Mouse (Mus musculus) thymus, postnatal 25 days (tissue): ENCODE results near the gene Fars2.

Experiments used
- DNase-seq: peaks from one replicate; pipeline ENCODE4 v3.0.0; 2022

The Fars2 gene

GRCm38 (mm10) chr13:36720297-36721017 is 603.2 kb downstream of the Fars2 start:
- no peak for DNase-seq

GRCm38 (mm10) chr13:36722309-36722708 is 605.1 kb downstream of the Fars2 start:
- no peak for DNase-seq

GRCm38 (mm10) chr13:36723726-36724300 is 606.6 kb downstream of the Fars2 start:
- no peak for DNase-seq

- DNase-seq, result no peak
Observed at GRCm38 (mm10) chr13:36724533-36725470, 607.6 kb downstream of the Fars2 start.

- DNase-seq, result no peak
Observed at GRCm38 (mm10) chr13:36725881-36726280, 608.7 kb downstream of the Fars2 start.

- peak; percentile 21 for DNase-seq
Observed at GRCm38 (mm10) chr13:36726551-36726950, 609.3 kb downstream of the Fars2 start.

- DNase-seq, result peak; percentile 23
Observed at GRCm38 (mm10) chr13:36726951-36727778, 610.0 kb downstream of the Fars2 start.

- no peak for DNase-seq
Observed at GRCm38 (mm10) chr13:36727779-36728470, 610.7 kb downstream of the Fars2 start.

- DNase-seq, result no peak
Observed at GRCm38 (mm10) chr13:36728509-36728908, 611.3 kb downstream of the Fars2 start.

- DNase-seq, result no peak
Observed at GRCm38 (mm10) chr13:36729731-36730340, 612.6 kb downstream of the Fars2 start.

- DNase-seq, result no peak
Observed at GRCm38 (mm10) chr13:36730341-36730761, 613.1 kb downstream of the Fars2 start.

- DNase-seq, result peak; percentile 58
Observed at GRCm38 (mm10) chr13:36731016-36731930, 614.1 kb downstream of the Fars2 start.

GRCm38 (mm10) chr13:36731931-36732461 is 614.8 kb downstream of the Fars2 start:
- peak; percentile 33 for DNase-seq

GRCm38 (mm10) chr13:36732891-36733490 is 615.8 kb downstream of the Fars2 start:
- DNase-seq, result no peak

GRCm38 (mm10) chr13:36733566-36733965 is 616.4 kb downstream of the Fars2 start:
- peak; percentile 21 for DNase-seq

GRCm38 (mm10) chr13:36733989-36734690 is 616.9 kb downstream of the Fars2 start:
- peak; percentile 30 for DNase-seq

- DNase-seq, result peak; percentile 23
Observed at GRCm38 (mm10) chr13:36734731-36735571, 617.7 kb downstream of the Fars2 start, which contains the start of gene Nrn1. Nrn1 (minus strand) TSS chr13:36735131.
